Mouse (Mus musculus): ENCODE results near the gene Olfr490. TPM values are rescaled to one million over a fixed set of nuclear protein-coding genes. Genes with fewer than 3 reads are reported as not detected.

The Olfr490 gene
- polyA plus RNA-seq (2014; fragmentation: Nextera tagmentation; extraction: Ambion mirVana) = not detected in 2 replicates

GRCm38 (mm10) chr7:108288834-108289233 is at the start of gene Olfr490:
Gene Olfr490, minus strand, starts transcription at chr7:108288934.
- DNase-seq (ENCODE audit: low spot score) (no peak), ATAC-seq (ENCODE audit: low read depth) (no peak)
- no peaks in the 10 kb centered on the region for H3K4me1 ChIP-seq (ENCODE audit: control insufficient read depth, insufficient read depth, low read length)
- H3K9ac ChIP-seq (ENCODE audit: low read depth, low read length) = no peak within 1 kb of the TSS
- no peaks in the 10 kb centered on the region for H3K36me3 ChIP-seq (ENCODE audit: control insufficient read depth, insufficient read depth, low read length)
- H3K9me3 ChIP-seq (ENCODE audit: control insufficient read depth, low read length) = no peaks in the 10 kb centered on the region
- H3K4me2 ChIP-seq (ENCODE audit: low read depth, low read length) = no peak within 1 kb of the TSS
- no peaks in the 10 kb centered on the region for H3K27me3 ChIP-seq (replicated peaks; ENCODE audit: control insufficient read depth, insufficient read depth, low read length)
- H3K4me3 ChIP-seq (ENCODE audit: low read depth, low read length) = no peak within 1 kb of the TSS
- H3K27ac ChIP-seq (replicated peaks; ENCODE audit: low read depth, low read length) = no peak within 1 kb of the TSS

- no peak within 1 kb of the TSS for H3K4me2 ChIP-seq (ENCODE audit: low read depth, low read length)
- H3K27me3 ChIP-seq (replicated peaks; ENCODE audit: control insufficient read depth, insufficient read depth, low read length) = no peaks in the 10 kb centered on the region
- H3K4me3 ChIP-seq (ENCODE audit: low read depth, low read length) = no peak within 1 kb of the TSS
- H3K9ac ChIP-seq (ENCODE audit: low read depth, low read length) = no peak within 1 kb of the TSS
- H3K27ac ChIP-seq (replicated peaks; ENCODE audit: low read depth, low read length) = no peak within 1 kb of the TSS
- H3K4me1 ChIP-seq (ENCODE audit: control insufficient read depth, insufficient read depth, low read length) = no peaks in the 10 kb centered on the region
- H3K36me3 ChIP-seq (ENCODE audit: control insufficient read depth, insufficient read depth, low read length) = no peaks in the 10 kb centered on the region
- DNase-seq (ENCODE audit: low spot score) (no peak), ATAC-seq (ENCODE audit: low read depth) (no peak)
- no peaks in the 10 kb centered on the region for H3K9me3 ChIP-seq (ENCODE audit: control insufficient read depth, low read length)
- WGBS = 78% methylated on average over 2 of the region's 2 CpGs
Measured at GRCm38 (mm10) chr7:108323574-108323973, 34.8 kb upstream of the Olfr490 start, which contains the start of gene Olfr492. Gene Olfr492, minus strand, starts transcription at chr7:108323674.

GRCm38 (mm10) chr7:108313151-108313550 is 24.4 kb upstream of the Olfr490 start, which contains the start of gene Olfr491:
Gene Olfr491, plus strand, starts transcription at chr7:108313451.
- H3K9ac ChIP-seq (ENCODE audit: low read depth, low read length) = no peak within 1 kb of the TSS
- no peaks in the 10 kb centered on the region for H3K9me3 ChIP-seq (ENCODE audit: control insufficient read depth, low read length)
- H3K36me3 ChIP-seq (ENCODE audit: control insufficient read depth, insufficient read depth, low read length) = no peaks in the 10 kb centered on the region
- no peaks in the 10 kb centered on the region for H3K4me1 ChIP-seq (ENCODE audit: control insufficient read depth, insufficient read depth, low read length)
- H3K27ac ChIP-seq (replicated peaks; ENCODE audit: low read depth, low read length) = no peak within 1 kb of the TSS
- H3K4me3 ChIP-seq (ENCODE audit: low read depth, low read length) = no peak within 1 kb of the TSS
- no peaks in the 10 kb centered on the region for H3K27me3 ChIP-seq (replicated peaks; ENCODE audit: control insufficient read depth, insufficient read depth, low read length)
- no peak for ATAC-seq (ENCODE audit: low read depth)
- 64% methylated on average over 1 of the region's 1 CpGs for WGBS
- H3K4me2 ChIP-seq (ENCODE audit: low read depth, low read length) = no peak within 1 kb of the TSS
- no peak for DNase-seq (ENCODE audit: low spot score)

GRCm38 (mm10) chr7:108258247-108258646 is 30.5 kb downstream of the Olfr490 start, which contains the start of gene Olfr488:
Gene Olfr488, minus strand, starts transcription at chr7:108258347.
- H3K4me3 ChIP-seq (ENCODE audit: low read depth, low read length) = no peak within 1 kb of the TSS
- no peaks in the 10 kb centered on the region for H3K27me3 ChIP-seq (replicated peaks; ENCODE audit: control insufficient read depth, insufficient read depth, low read length)
- ATAC-seq (ENCODE audit: low read depth) = no peak
- DNase-seq (ENCODE audit: low spot score) = no peak
- H3K4me2 ChIP-seq (ENCODE audit: low read depth, low read length) = no peak within 1 kb of the TSS
- H3K36me3 ChIP-seq (ENCODE audit: control insufficient read depth, insufficient read depth, low read length) = no peaks in the 10 kb centered on the region
- no peaks in the 10 kb centered on the region for H3K9me3 ChIP-seq (ENCODE audit: control insufficient read depth, low read length)
- H3K4me1 ChIP-seq (ENCODE audit: control insufficient read depth, insufficient read depth, low read length) = no peaks in the 10 kb centered on the region
- H3K27ac ChIP-seq (replicated peaks; ENCODE audit: low read depth, low read length) = no peak within 1 kb of the TSS
- H3K9ac ChIP-seq (ENCODE audit: low read depth, low read length) = no peak within 1 kb of the TSS

Other genes starting within 250 kb of the Olfr490 start
- gene Olfr479, start 238.2 kb downstream of the Olfr490 start, polyA plus RNA-seq (2014; fragmentation: Nextera tagmentation; extraction: Ambion mirVana) = not detected in 2 replicates
- not detected in 2 replicates for gene Olfr480, start 221.6 kb downstream of the Olfr490 start, polyA plus RNA-seq (2014; fragmentation: Nextera tagmentation; extraction: Ambion mirVana)
- 0.14 TPM in 1 of 2 replicates, not detected in the other for gene Olfr481, start 209.1 kb downstream of the Olfr490 start, polyA plus RNA-seq (2014; fragmentation: Nextera tagmentation; extraction: Ambion mirVana)
- 0.10 and 0.14 TPM in 2 replicates for gene Olfr482, start 191.3 kb downstream of the Olfr490 start, polyA plus RNA-seq (2014; fragmentation: Nextera tagmentation; extraction: Ambion mirVana)
- gene Olfr483, start 188.1 kb downstream of the Olfr490 start, polyA plus RNA-seq (2014; fragmentation: Nextera tagmentation; extraction: Ambion mirVana) = not detected in 2 replicates
- not detected in 2 replicates for gene Olfr484, start 161.5 kb downstream of the Olfr490 start, polyA plus RNA-seq (2014; fragmentation: Nextera tagmentation; extraction: Ambion mirVana)
- 0.31 TPM in 1 of 2 replicates, not detected in the other for gene Olfr485, start 129.1 kb downstream of the Olfr490 start, polyA plus RNA-seq (2014; fragmentation: Nextera tagmentation; extraction: Ambion mirVana)
- gene Olfr486, start 116.2 kb downstream of the Olfr490 start, polyA plus RNA-seq (2014; fragmentation: Nextera tagmentation; extraction: Ambion mirVana) = not detected in 2 replicates
- gene Olfr487, start 74.3 kb downstream of the Olfr490 start, polyA plus RNA-seq (2014; fragmentation: Nextera tagmentation; extraction: Ambion mirVana) = 0.14 TPM in 1 of 2 replicates, not detected in the other
- not detected in 2 replicates for gene Olfr488, start 30.6 kb downstream of the Olfr490 start, polyA plus RNA-seq (2014; fragmentation: Nextera tagmentation; extraction: Ambion mirVana)
- gene Olfr491, start 24.5 kb upstream of the Olfr490 start, polyA plus RNA-seq (2014; fragmentation: Nextera tagmentation; extraction: Ambion mirVana) = 0.13 TPM in 1 of 2 replicates, not detected in the other
- gene Olfr492, start 34.7 kb upstream of the Olfr490 start, polyA plus RNA-seq (2014; fragmentation: Nextera tagmentation; extraction: Ambion mirVana) = not detected in 2 replicates
- gene Olfr493, start 58.0 kb upstream of the Olfr490 start, polyA plus RNA-seq (2014; fragmentation: Nextera tagmentation; extraction: Ambion mirVana) = not detected in 2 replicates
- gene Olfr494, start 76.4 kb upstream of the Olfr490 start, polyA plus RNA-seq (2014; fragmentation: Nextera tagmentation; extraction: Ambion mirVana) = 0.22 TPM in 1 of 2 replicates, not detected in the other
- gene Olfr495, start 104.2 kb upstream of the Olfr490 start, polyA plus RNA-seq (2014; fragmentation: Nextera tagmentation; extraction: Ambion mirVana) = 0.11 TPM in 1 of 2 replicates, not detected in the other
- gene Olfr497, start 131.5 kb upstream of the Olfr490 start, polyA plus RNA-seq (2014; fragmentation: Nextera tagmentation; extraction: Ambion mirVana) = not detected in 2 replicates
- gene Olfr498, start 176.4 kb upstream of the Olfr490 start, polyA plus RNA-seq (2014; fragmentation: Nextera tagmentation; extraction: Ambion mirVana) = 0.13 TPM in 1 of 2 replicates, not detected in the other
- gene Olfr502, start 236.1 kb upstream of the Olfr490 start, polyA plus RNA-seq (2014; fragmentation: Nextera tagmentation; extraction: Ambion mirVana) = 0.07 TPM in 1 of 2 replicates, not detected in the other

Measured in embryonic facial prominence, embryonic 14.5 days (tissue).